Mouse (Mus musculus) Patski (cell line): ENCODE data around the gene Slc19a3. TPM values are rescaled to one million over a fixed set of nuclear protein-coding genes. Genes with fewer than 3 reads are reported as not detected.
"Not testable (repeated sequence)": the region's sequence is repeated elsewhere in the genome, so short reads cannot be mapped to it uniquely, and the experiment has no call there.

Source experiments
- ATAC-seq: fragments of 100-300 bp; one replicate; pipeline ENCODE4 v1.8.0; 2021
- CTCF ChIA-PET: fragments of 350-600 bp; sonication (Branson Sonifier 250); formaldehyde crosslinking; loops from one replicate; lab custom pipeline; 2022; ENCODE audit warnings: inconsistent platforms; lab: Charles Lee
- POLR2A ChIA-PET: fragments of 350-600 bp; sonication (Branson Sonifier 250); formaldehyde crosslinking; loops from one replicate; lab custom pipeline; 2022; ENCODE audit warnings: antibody characterized with exemption, inconsistent platforms; lab: Charles Lee
- DNase-seq: peaks from one replicate; pipeline ENCODE4 v3.0.0-alpha.2; 2011; ENCODE audit warnings: low read depth, low spot score
- H3K27me3 ChIP-seq: fragments of 371-371 bp; one replicate; pipeline ENCODE4 v1.5.1; 2021
- CTCF ChIP-seq: fragments of 100-300 bp; IDR thresholded peaks from one replicate; pipeline ENCODE4 v1.5.1; 2021
- in situ Hi-C: fragments of 300-500 bp; cut with MboI; formaldehyde crosslinking; loops from 3 replicates; pipeline ENCODE4 v1.11.1; 2018; ENCODE audit warnings: low pct_unique_long_range_greater_than_20kb, mixed read lengths
- polyA plus RNA-seq: library from polyadenylated mRNA; unstranded; gene quantifications from one replicate; pipeline ENCODE4 v1.2.3, GENCODE M21; 2021

The Slc19a3 gene
- polyA plus RNA-seq, 1 experiment from 2014 or later: 0.05 TPM

DNA sequence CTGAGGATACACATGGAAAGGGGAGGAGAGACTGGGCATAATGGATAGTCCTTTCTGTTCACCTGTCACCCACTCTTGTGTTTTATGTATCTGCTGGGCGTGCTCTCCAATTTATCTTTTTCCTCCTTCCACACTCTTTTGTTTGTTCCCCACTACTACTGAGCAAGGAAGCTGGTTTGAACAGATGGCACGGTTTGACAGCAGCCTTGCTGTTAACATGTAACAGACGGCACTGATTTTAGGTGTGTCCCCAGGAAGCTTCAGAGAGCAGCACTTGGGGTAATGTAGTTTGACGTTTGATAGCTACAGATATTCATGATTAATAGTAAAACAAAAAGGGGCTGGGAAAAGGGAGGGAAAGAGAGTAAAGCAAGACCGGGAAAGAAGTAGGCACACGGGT lies 30.8 kb downstream of the Slc19a3 start:
- ChIA-PET POLR2A (no interaction called here), CTCF (no interaction called here)
- no peaks in the 10 kb centered on the region for H3K27me3 ChIP-seq
- DNase-seq: no peak
- no peak for TF ChIP-seq CTCF
- in situ Hi-C loops: no loop called here
- ATAC-seq: no peak

DNA sequence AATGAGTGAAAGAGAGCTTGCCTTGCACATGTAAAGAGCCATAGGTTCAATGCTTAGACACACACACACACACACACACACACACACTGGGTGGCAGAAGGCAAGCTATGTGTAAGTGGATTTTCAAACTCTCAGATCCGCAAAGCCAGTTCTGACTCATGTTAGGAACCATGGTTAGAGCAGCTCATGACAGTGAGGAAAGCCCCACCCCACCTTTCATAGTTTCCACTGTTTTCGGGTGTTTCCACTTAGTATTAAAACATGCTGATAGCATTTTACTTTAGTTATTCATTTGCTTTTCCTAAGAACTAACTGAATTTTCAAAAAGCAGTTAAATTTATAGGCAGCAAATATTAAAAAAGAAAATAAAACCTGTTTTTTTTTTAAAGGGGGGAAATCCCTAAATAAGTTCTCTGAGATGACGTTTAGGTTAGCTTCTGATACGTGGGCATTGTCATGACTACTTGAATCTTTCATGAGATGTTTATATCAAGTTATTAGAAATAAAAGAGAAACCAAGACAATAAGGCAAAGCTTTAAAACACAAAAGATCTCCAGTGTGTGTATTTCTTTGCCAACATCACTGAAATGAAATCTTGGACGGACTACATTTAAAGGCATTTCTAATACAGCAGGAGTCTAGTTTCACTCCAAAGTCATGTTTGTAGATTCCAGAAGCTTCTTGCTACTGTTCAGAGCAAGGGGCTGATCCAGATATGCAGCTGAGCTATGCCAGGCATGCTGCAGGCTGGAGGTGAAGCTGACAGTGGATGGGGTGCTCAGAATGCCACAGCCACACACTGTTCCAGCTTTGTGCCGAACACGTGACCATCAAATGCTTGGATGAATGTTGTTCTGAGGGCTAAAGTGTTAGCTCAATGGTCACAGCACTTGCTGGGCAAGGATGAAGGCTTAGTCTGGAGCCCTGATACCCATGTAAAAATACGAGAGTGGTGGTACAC lies 31.7 kb downstream of the Slc19a3 start:
- in situ Hi-C loops: no loop called here
- ATAC-seq (no peak), DNase-seq (no peak)
- ChIA-PET POLR2A (no interaction called here), CTCF (interaction anchor here (1.1 to 1.2 kb wide), 2 partner anchors 12 to 220 kb away, joined by 3 to 4 read pairs; no protein-coding TSS in a partner anchor)
- H3K27me3 ChIP-seq: no peaks in the 10 kb centered on the region
- no peak for TF ChIP-seq CTCF

DNA sequence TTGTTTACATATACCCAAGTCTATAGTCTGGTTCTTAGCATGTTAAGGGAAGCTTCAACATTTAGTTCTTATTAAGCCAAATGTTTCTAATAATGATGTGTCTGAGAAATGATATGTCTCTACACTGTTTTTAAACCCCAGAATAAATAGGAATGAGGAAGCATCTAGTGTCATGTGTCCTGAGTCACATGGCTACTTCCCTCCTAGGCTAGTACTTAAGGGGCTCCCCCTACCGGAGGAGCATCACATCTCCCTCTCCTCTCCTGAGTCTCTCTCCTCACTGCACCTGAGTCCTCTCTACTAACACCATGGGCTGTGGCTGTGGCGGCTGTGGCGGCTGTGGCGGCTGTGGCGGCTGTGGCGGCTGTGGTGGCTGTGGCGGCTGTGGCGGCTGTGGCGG lies 37.9 kb downstream of the Slc19a3 start, which contains the start of gene Gm47959:
Gm47959 (plus strand) TSS at position 243 of the 400 bp plus-strand sequence.
- H3K27me3 ChIP-seq, CTCF ChIA-PET, POLR2A ChIA-PET, in situ Hi-C loops, DNase-seq, ATAC-seq: not testable (repeated sequence)

DNA sequence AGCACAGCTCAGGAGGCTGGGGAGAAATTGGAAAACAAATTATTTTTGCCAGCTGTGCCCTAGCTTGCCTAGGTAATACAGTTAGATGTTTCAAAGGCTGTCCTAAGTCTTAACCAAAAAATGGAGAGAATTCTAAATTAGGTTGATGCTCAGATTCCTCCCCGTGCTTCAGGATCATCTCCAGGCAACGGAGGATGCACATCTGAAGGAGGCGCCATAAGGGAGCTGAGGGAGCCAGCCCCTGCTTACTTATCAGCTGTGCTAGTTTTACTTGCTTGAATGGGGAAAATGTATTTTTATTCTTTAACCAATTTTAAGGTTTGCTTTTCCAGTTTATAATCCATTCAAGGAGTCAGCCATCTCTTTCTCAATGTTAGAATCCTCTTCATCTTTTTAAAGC lies 44.3 kb downstream of the Slc19a3 start:
- DNase-seq: no peak
- ChIA-PET CTCF (interaction anchor here (1.6 kb wide), 1 partner anchor 207 kb away, joined by 4 read pairs; no protein-coding TSS in a partner anchor), POLR2A (no interaction called here)
- in situ Hi-C loops: loop anchor here (25.0 kb wide), 1 partner anchor 432 kb away; no protein-coding TSS in a partner anchor
- TF ChIP-seq CTCF: no peak
- H3K27me3 ChIP-seq: no peaks in the 10 kb centered on the region
- no peak for ATAC-seq

DNA sequence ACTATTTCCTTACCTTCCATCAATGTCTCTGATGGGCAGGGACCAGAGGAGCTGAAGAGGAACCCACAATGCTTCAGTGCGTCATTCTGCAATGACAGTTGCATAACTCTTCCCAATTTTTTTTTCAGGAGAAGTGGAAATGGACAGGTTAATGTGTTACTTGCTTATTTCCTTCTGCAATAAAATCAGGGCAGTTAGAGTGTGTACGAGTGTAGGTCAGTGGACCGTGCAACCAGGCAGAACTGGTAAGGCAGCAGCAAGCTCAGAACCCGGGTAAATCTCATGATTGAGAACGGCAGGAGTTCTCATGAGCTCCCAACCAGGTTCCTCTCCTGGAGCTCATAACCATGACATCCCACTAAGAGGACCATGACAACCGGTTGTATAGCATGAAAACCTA lies 46.2 kb downstream of the Slc19a3 start:
- no peak for TF ChIP-seq CTCF
- POLR2A ChIA-PET: no interaction called here

DNA sequence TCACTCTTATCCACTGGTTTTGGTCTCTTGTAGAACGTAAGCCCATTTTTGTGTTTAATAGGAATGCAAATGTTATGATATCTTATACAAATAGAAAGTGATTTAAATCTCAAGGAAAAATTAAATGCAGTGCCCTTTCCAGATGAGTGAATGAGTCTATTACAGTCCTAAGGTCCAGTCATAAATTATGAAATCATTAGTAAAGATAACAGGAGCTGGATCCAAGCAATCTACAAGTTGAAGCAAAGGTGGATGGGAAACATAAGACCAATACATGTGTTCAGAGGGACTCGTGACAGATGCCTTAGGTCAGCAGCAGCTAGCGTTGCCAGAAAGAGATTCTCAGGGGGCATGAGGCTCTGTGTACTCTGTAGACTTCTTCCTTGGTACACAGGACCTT lies 46.7 kb downstream of the Slc19a3 start:
- in situ Hi-C loops: loop anchor here (25.0 kb wide), 1 partner anchor 429 kb away; no protein-coding TSS in a partner anchor
- no peak for DNase-seq
- H3K27me3 ChIP-seq: no peaks in the 10 kb centered on the region
- CTCF ChIA-PET: interaction anchor here (0.7 to 0.8 kb wide), 2 partner anchors 204 to 437 kb away, joined by 3 to 5 read pairs; no protein-coding TSS in a partner anchor
- POLR2A ChIA-PET: no interaction called here
- no peak for TF ChIP-seq CTCF
- ATAC-seq: no peak

More for the DNA sequence above, 46.2 kb downstream of the Slc19a3 start:
- DNase-seq: peak; percentile 19
- CTCF ChIA-PET: interaction anchor here (0.7 to 0.8 kb wide), 2 partner anchors 205 to 438 kb away, joined by 3 to 5 read pairs; no protein-coding TSS in a partner anchor
- H3K27me3 ChIP-seq: no peaks in the 10 kb centered on the region
- in situ Hi-C loops: loop anchor here (25.0 kb wide), 1 partner anchor 430 kb away; no protein-coding TSS in a partner anchor
- peak; percentile 78 for ATAC-seq

DNA sequence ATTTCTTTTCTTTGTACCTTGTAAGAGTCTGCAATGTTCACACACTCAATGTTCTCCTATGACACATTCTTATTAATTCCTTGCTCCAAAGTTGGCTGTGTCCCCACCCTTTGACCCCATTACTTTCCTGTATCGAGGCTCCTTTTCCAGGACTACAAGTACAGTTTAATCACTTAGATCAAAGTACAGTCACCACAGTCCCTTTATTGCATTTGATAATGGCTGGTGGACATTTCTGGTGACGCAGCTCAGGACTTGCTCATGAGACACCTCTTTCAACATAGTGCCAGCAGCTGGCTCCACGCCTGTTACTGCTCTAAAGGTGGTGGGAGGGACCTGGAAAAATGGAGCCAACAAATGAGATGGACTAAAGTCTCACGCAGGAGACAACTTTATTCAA lies 47.2 kb downstream of the Slc19a3 start:
- DNase-seq (no peak), ATAC-seq (no peak)
- no peaks in the 10 kb centered on the region for H3K27me3 ChIP-seq
- ChIA-PET CTCF (interaction anchor here (0.6 to 2.6 kb wide), 2 partner anchors 204 to 265 kb away, joined by 3 to 13 read pairs; no protein-coding TSS in a partner anchor), POLR2A (no interaction called here)
- in situ Hi-C loops: loop anchor here (25.0 kb wide), 1 partner anchor 429 kb away; no protein-coding TSS in a partner anchor
- no peak for TF ChIP-seq CTCF

DNA sequence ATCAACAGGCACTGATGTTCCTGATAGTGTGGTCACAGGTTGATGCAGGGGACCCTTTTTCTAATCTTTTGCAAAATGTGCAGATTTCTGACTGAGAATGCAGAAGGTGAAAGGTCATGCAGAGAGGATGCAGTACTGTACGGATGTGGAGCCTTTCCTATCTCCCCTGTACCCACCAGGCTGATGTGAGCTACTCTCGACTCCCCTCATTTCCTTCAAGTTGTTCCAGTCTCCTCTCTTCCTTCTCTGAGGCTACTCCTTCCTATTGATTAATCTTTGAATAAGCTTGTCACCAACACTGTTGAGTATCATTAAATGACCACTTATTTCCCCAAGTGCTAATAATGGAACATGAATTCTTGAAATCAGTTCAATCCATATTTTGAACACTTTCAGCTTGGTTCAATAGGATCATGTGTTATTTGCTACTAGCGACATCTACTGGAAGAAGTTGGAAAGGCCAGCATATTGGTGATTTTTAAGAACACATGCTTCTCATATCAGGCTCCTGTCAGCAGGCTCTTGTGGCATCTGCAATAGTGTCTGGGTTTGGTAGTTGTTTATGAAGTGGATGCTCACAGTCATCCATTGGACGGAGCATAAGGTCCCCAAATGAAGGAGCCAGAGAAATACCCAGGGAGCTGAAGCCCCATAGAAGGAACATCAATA lies 50.6 kb downstream of the Slc19a3 start:
- DNase-seq (no peak), ATAC-seq (no peak)
- in situ Hi-C loops: loop anchor here (5.0 to 25.0 kb wide), 2 partner anchors 195 to 425 kb away; no protein-coding TSS in a partner anchor
- H3K27me3 ChIP-seq: no peaks in the 10 kb centered on the region
- TF ChIP-seq CTCF: peak; percentile 65
- CTCF ChIA-PET: interaction anchor here (0.7 to 3.6 kb wide), 21 partner anchors 8 to 433 kb away, joined by 3 to 19 read pairs (median 3); no protein-coding TSS in a partner anchor
- POLR2A ChIA-PET: interaction anchor here (0.5 kb wide), 1 partner anchor 200 kb away, joined by 8 read pairs; no protein-coding TSS in a partner anchor

DNA sequence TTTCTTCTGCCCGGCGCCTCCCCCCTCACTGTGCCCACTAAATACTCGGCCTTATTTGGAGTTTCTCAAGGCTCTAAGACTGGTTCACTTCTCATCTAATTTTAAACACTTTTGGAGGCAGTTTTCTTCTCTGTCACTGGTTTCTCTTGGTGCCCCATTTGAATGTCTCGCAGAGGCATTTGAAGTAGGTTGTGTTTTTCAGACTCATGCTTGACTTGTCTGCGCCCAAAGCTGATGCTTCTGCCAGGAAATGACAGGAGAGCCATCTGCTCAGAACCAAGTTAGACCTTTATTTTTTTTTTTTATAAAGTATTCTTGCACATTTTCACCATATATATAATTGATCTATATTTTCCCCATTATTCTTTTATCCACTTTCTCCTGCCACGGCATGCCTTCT lies 51.5 kb downstream of the Slc19a3 start:
- POLR2A ChIA-PET: interaction anchor here (0.7 kb wide), 1 partner anchor 11 kb away, joined by 4 read pairs; no protein-coding TSS in a partner anchor
- no peak for TF ChIP-seq CTCF
- ATAC-seq: no peak
- in situ Hi-C loops: loop anchor here (5.0 to 25.0 kb wide), 2 partner anchors 194 to 424 kb away; no protein-coding TSS in a partner anchor
- H3K27me3 ChIP-seq: no peaks in the 10 kb centered on the region
- DNase-seq: no peak
- CTCF ChIA-PET: interaction anchor here (0.7 to 3.6 kb wide), 16 partner anchors 8 to 206 kb away, joined by 3 to 19 read pairs (median 3); no protein-coding TSS in a partner anchor

DNA sequence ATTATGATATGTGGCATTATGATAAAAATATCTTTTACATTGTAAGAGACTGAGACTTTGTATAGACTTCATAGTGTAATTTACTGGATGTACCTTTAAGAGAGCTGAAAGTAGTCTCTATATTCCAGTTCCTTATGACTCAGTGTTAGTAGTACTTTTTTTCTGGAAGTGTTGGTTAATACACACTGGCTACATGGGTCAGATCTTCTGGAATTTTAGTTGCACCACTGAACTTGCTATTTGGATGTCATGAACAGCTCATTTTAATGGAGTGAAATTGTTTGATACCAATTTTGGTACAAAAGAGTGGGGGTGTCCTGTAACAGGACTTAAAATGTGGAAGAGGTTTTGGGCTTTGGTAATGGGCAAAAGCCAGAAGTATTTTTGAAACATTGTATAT lies 60.4 kb downstream of the Slc19a3 start:
- TF ChIP-seq CTCF: no peak
- in situ Hi-C loops: loop anchor here (25.0 kb wide), 1 partner anchor 416 kb away; no protein-coding TSS in a partner anchor
- CTCF ChIA-PET: interaction anchor here (0.8 to 1.2 kb wide), 3 partner anchors 9 to 190 kb away, joined by 3 to 8 read pairs (median 3); no protein-coding TSS in a partner anchor
- peak; percentile 61 for ATAC-seq
- POLR2A ChIA-PET: interaction anchor here (0.6 kb wide), 1 partner anchor 141 kb away, joined by 3 read pairs; no protein-coding TSS in a partner anchor
- DNase-seq: no peak
- H3K27me3 ChIP-seq: no peaks in the 10 kb centered on the region
